Mouse (Mus musculus) olfactory bulb, adult 2 months (tissue): ENCODE measurements around the gene Krt9. TPM values are rescaled to one million over a fixed set of nuclear protein-coding genes. Genes with fewer than 3 reads are reported as not detected.

Experiments used
- H3K27ac ChIP-seq: fragments of 200-500 bp; 2 replicates; pipeline ENCODE4 v1.5.1; 2012; ENCODE audit warnings: low read depth, low read length; ENCODE audit not compliant: insufficient read depth
- H3K4me1 ChIP-seq: fragments of 200-500 bp; 2 replicates; pipeline ENCODE4 v1.6.1; 2012; ENCODE audit warnings: low read length; ENCODE audit not compliant: control insufficient read depth, insufficient read depth
- H3K4me3 ChIP-seq: fragments of 200-500 bp; 2 replicates; pipeline ENCODE4 v1.5.1; 2012; ENCODE audit warnings: mild to moderate bottlenecking, low read depth, low read length, moderate library complexity; ENCODE audit not compliant: insufficient read depth
- CTCF ChIP-seq: fragments of 200-500 bp; IDR thresholded peaks from 2 replicates; pipeline ENCODE4 v1.5.1; 2012; ENCODE audit warnings: low read depth, mild to moderate bottlenecking, low read length, moderate library complexity; ENCODE audit not compliant: insufficient read depth
- POLR2A ChIP-seq: fragments of 200-500 bp; IDR thresholded peaks from 2 replicates; pipeline ENCODE4 v1.6.1; 2012; ENCODE audit warnings: mild to moderate bottlenecking, low read depth, low read length, moderate library complexity; ENCODE audit not compliant: insufficient read depth
- WGBS: fragments of 180-500 bp; shearing (Covaris S2); methylation state at CpG from one replicate; pipeline ENCODE4 v1.1.7; 2018; 5-methylcytosine and 5-hydroxymethylcytosine counted together
- polyA plus RNA-seq: library from polyadenylated mRNA; stranded (reverse); fragments of >200 nt; gene quantifications from 2 replicates; pipeline ENCODE4 v1.2.4, GENCODE M21; 2012; ENCODE audit warnings: low replicate concordance; ENCODE audit not compliant: missing spikeins, insufficient read depth, insufficient read length

Gene Krt9
- polyA plus RNA-seq, 1 experiment = not detected

DNA sequence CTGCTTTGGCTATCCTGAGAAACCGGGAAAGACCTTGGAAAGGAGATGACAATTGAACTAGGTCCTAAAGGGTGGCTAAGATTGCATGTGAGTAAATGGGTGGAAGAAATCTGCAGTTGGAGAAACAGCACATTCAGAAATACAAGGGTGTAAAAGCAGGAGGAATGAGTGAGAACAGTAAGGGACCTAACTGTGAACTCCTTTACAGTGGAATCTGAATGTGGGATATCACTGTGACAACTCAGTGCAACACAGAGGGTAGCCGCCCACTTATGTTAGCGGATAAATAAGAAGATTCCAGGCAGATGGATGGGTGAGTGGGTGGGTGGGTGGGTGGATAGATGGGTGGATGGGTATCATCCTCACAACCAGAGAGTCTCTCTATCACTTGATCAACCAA is 1.2 kb downstream of the Krt9 start:
- no peak overlapping the region for H3K4me3 ChIP-seq
- 66% methylated on average over 3 of the region's 3 CpGs for WGBS
- peaks cover 10% of the 10 kb centered on the region for H3K4me1 ChIP-seq
- TF ChIP-seq CTCF (no peak), POLR2A (no peak)
- no peak overlapping the region for H3K27ac ChIP-seq

DNA sequence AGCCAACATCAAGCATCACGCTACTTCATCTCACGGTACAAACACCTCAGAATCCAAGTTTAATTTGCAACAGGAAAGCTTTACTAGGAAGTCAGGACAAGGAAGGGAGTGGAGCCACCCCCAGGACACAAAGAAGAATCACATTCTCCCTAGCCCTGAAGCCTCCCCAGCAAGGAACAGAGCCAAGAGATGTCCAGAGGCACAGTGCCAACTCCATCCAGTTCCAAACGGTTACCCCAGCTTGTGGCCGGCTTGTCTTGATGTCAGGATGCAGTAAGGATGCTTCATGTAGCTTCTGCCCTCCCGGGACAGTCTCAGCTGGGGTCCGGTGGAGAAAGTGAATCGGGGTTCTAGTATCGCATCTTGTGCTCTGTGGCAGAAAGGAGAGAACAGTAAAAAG is 6.3 kb downstream of the Krt9 start:
- H3K4me1 ChIP-seq = no peaks in the 10 kb centered on the region
- whole genome bisulfite sequencing = 88% methylated on average over 8 of the region's 8 CpGs
- TF ChIP-seq CTCF = no peak
- TF ChIP-seq POLR2A = no peak
- no peak overlapping the region for H3K27ac ChIP-seq
- no peak overlapping the region for H3K4me3 ChIP-seq

DNA sequence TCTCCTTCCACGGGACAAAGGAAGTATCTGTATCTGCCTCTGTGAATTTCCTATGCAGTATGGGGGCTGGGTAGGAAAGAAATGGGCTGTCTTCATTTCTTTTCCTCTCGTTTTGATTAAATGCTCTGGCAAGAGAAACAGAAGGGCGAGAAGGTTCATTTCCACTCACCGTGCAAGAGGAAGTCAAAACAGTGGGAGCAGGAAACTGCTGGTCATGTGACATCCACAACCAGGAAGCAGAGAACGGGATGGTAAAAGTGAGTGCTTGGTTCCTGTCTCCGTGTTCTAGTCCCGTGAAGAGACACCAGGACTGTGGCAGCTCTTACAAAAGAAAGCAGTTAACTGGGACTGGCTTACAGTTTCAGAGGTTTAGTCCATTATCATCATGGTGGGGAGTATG is 11.3 kb downstream of the Krt9 start:
- TF ChIP-seq CTCF (no peak), POLR2A (no peak)
- 65% methylated on average over 7 of the region's 7 CpGs for WGBS
- Histone ChIP-seq H3K4me1 (peaks cover 10% of the 10 kb centered on the region), H3K27ac (no peak overlapping the region), H3K4me3 (no peak overlapping the region)

DNA sequence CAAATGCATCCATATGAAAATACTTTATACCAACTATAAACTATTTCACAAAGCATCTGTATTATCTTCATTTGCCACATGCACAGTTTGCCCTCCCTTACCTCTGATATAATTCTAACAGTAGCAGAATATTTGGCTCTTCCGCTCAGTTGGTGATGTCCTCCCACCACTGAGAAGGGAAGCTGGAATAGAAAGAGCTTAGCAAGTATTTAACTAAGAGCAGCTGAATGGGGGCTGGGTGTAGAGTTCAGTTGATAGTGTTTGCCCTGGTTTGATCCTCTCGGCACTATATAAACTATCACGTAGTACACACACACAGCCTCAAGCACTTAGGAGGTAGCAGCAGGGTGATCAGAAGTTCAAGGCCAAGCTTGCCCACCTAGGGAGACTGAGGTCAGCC is 13.8 kb downstream of the Krt9 start:
- 36% methylated on average over 3 of the region's 3 CpGs for WGBS
- TF ChIP-seq POLR2A (no peak), CTCF (no peak)
- H3K27ac ChIP-seq = no peak overlapping the region

DNA sequence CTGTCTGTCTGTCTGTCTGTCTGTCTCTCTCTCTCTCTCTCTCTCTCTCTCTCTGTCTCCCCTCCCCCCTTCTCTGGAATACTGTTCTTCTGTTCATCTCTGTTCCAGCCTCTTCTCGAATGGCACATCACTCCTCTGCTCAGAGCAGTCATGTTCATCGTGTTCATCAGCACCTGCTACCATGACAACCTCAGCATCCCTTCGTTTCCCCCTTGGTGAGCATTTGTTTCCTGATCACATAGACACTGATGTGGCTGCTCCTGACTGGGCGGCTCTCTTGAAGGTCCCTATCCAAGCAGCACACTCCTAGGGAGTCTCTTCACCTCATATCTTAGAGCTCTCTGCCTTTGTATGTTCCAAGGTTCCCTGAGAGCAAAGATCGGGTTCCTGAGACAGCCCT is 14.7 kb downstream of the Krt9 start:
- no peak overlapping the region for H3K4me3 ChIP-seq
- no peak for TF ChIP-seq CTCF
- TF ChIP-seq POLR2A = no peak
- peaks cover 10% of the 10 kb centered on the region for H3K4me1 ChIP-seq
- WGBS = 66% methylated on average over 5 of the region's 5 CpGs
- no peak overlapping the region for H3K27ac ChIP-seq

More for the DNA sequence above, 13.8 kb downstream of the Krt9 start:
- Histone ChIP-seq H3K4me3 (no peak overlapping the region), H3K4me1 (peaks cover 10% of the 10 kb centered on the region)

DNA sequence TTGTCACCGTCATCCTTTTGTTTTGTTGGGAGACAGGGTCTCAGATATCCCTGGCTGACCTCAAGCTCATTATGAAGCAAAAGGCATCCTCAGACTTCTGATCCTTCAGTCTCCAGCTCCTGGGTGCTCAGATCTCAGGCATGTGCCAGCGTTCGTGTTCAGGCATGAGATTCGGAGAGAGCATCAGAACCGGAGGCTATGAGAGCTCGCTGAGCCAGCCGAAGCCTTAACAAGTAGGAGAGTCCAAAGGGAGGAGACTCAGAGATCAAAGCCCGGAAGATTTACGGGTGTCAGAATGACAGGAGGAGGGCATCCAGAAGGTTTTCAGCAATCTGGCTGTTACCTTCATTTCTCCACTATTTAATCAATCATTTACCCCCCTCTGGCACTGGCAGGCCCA is 16.3 kb downstream of the Krt9 start:
- Histone ChIP-seq H3K4me1 (peaks cover 10% of the 10 kb centered on the region), H3K27ac (no peak overlapping the region), H3K4me3 (no peak overlapping the region)
- no peak for TF ChIP-seq CTCF
- TF ChIP-seq POLR2A = no peak
- WGBS = 90% methylated on average over 9 of the region's 9 CpGs

DNA sequence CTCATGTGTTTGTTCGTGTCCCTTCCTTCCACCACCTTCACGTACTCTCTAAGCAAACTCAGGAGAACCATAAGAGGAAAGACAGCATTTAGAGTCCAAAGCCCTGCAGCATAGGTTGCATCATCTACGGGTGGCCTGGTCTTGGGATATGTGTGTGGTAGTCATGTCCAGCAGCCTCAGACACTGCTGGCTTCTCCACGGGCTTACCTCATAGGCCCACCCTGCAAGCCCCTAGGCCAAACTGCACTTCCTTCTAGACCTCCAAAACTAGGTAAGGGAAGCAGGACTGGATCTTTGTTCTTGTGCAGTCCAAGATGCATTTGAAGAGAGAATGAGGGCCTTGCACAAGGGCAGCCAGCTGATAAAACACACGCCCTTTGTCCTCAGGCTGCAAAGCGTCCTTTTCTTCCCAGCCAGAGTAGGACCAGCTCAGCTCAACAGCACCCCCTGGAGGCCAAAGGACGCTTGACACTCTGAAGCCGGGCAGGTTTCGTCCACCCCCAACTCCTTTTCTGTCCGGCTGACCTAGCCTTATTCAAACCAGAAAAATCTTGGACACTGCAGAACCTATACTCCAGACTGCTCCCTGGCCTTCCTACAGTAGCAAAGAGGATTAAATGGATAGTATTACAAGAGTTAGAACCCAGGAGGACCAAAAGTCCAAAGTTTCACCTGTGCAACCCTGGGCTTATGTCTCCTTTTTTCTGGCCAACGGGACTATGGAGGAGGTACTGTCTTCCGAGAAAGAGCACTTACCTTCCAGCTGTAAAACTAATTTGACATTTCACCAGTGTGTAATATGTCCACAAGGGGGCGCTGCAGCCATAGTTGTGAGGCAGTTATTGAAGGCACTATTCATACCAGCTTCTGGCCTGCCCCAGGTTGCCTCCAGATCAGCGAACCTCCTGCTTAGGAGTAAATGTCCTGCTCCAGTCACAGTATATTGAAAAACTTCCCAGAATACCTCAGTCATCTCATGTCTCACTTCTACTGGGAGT is 24.0 kb downstream of the Krt9 start:
- TF ChIP-seq CTCF (peak; percentile 94), POLR2A (no peak)
- Histone ChIP-seq H3K4me1 (no peaks in the 10 kb centered on the region; the same call in 1 of the 2 replicates), H3K4me3 (no peak overlapping the region), H3K27ac (no peak overlapping the region)
- WGBS = 30% methylated on average over 14 of the region's 14 CpGs

DNA sequence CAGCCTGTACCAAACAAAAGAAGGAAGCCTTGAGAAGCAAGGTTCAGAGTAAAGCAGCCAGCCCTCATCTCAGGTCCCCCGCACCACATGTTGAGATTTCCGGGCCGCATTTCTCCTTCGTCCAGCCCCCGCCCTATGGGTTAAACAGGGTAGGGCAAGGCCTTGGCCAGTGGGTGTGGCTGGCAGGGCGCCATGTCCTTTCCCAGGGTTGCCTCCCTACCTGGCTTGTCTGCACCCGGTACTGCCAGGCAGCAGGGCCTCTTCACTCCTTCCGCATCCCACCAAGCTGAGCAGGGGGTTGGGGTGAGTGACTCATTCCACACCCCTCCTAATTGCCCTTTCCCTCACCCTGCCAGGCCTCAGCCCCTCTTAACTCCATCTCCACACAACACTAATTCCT is 25.0 kb downstream of the Krt9 start:
- TF ChIP-seq CTCF (no peak), POLR2A (no peak)
- H3K4me1 ChIP-seq = no peaks in the 10 kb centered on the region; the same call in 1 of the 2 replicates
- no peak overlapping the region for H3K4me3 ChIP-seq
- H3K27ac ChIP-seq = no peak overlapping the region
- WGBS = 88% methylated on average over 8 of the region's 8 CpGs

DNA sequence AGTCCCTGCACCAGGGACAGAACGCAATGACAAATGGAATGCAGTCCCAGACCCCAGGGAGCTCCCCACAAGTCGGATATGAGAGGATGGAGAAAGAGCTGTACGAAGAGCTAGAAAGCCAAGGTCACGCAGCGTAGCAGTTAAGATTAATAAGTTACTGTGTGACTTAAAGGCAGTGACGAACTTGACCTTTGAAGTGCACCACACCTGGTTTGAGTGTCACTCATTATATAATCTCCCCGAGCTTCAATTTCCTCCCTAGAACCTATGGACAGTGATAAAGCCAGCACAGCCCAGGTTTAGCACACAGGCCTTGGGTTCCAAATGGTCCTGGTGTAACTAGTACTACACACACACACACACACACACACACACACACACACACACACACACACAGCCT is 28.7 kb downstream of the Krt9 start:
- H3K4me1 ChIP-seq = no peaks in the 10 kb centered on the region; the same call in 1 of the 2 replicates
- no peak for TF ChIP-seq POLR2A
- 84% methylated on average over 7 of the region's 7 CpGs for WGBS
- no peak overlapping the region for H3K4me3 ChIP-seq
- H3K27ac ChIP-seq = no peak overlapping the region
